Mouse (Mus musculus) small intestine, adult 10 weeks (tissue): ENCODE data around the gene Olfr847. TPM values are rescaled to one million over a fixed set of nuclear protein-coding genes. Genes with fewer than 3 reads are reported as not detected.

Experiments
- polyA plus RNA-seq: library from polyadenylated mRNA; stranded (reverse); fragments of 350-450 nt; fragmentation: Illumina TruSeq; extraction: RNeasy Lipid Tissue Mini Kit (QIAGEN cat#74804); gene quantifications from one replicate; pipeline ENCODE4 v1.2.3, GENCODE M21; 2014; ENCODE audit warnings: low replicate concordance

The Olfr847 gene
- not detected for polyA plus RNA-seq

GRCm38 (mm10) chr9:19378569-19378968, at the start of gene Olfr847:
Olfr847 (minus strand) TSS chr9:19378669.

GRCm38 (mm10) chr9:19363905-19364304, 14.6 kb downstream of the Olfr847 start, which contains the start of gene Olfr846:
Olfr846 (minus strand) TSS chr9:19364005.

GRCm38 (mm10) chr9:19336157-19336556, 42.3 kb downstream of the Olfr847 start, which contains the start of gene Olfr845:
Olfr845 (plus strand) TSS chr9:19336457.

Other genes starting within 250 kb of the Olfr847 start
- not detected for gene Olfr837, start 242.4 kb downstream of the Olfr847 start, polyA plus RNA-seq
- gene Olfr839-ps1, start 201.4 kb downstream of the Olfr847 start, polyA plus RNA-seq: not detected
- not detected for gene Olfr843, start 126.7 kb downstream of the Olfr847 start, polyA plus RNA-seq
- not detected for gene Olfr844, start 62.3 kb downstream of the Olfr847 start, polyA plus RNA-seq
- not detected for gene Olfr845, start 42.2 kb downstream of the Olfr847 start, polyA plus RNA-seq
- gene Olfr846, start 14.7 kb downstream of the Olfr847 start, polyA plus RNA-seq: not detected
- gene Olfr849, start 61.6 kb upstream of the Olfr847 start, polyA plus RNA-seq: not detected
- gene Olfr850, start 99.6 kb upstream of the Olfr847 start, polyA plus RNA-seq: not detected
- gene Olfr851, start 114.6 kb upstream of the Olfr847 start, polyA plus RNA-seq: not detected
- not detected for gene Olfr853, start 162.4 kb upstream of the Olfr847 start, polyA plus RNA-seq
- not detected for gene Olfr854, start 188.7 kb upstream of the Olfr847 start, polyA plus RNA-seq
- gene Olfr855, start 203.9 kb upstream of the Olfr847 start, polyA plus RNA-seq: not detected
- gene Zfp317, start 243.4 kb upstream of the Olfr847 start, polyA plus RNA-seq: 33.4 TPM